Mouse (Mus musculus): ENCODE data around the gene Olfr353.

The Olfr353 gene

DNA sequence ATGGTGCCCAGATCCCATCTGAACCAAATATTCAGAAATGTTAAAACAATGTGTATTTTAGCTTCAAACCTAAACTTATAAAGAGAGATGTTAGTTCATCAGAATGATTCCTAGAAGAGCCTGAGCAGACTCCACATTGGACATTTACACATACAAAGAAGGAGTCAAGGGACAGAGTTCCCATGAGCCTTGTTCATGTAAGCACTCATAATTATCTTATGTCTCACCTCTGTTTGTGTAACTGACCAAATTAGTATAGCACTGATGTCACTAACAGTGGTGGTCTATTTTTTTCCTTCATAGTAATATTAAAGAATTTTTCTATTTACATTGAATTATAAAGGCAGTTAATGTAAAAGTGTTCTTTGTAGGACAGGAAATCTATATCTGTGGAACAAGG is at the start of gene Olfr353:
Gene Olfr353, minus strand, starts transcription at position 101 of the 400 bp plus-strand sequence.
- no peak for TF ChIP-seq GATA4 (IDR thresholded peaks at IDR 0.05; ENCODE audit: insufficient replicate concordance, low read length)

DNA sequence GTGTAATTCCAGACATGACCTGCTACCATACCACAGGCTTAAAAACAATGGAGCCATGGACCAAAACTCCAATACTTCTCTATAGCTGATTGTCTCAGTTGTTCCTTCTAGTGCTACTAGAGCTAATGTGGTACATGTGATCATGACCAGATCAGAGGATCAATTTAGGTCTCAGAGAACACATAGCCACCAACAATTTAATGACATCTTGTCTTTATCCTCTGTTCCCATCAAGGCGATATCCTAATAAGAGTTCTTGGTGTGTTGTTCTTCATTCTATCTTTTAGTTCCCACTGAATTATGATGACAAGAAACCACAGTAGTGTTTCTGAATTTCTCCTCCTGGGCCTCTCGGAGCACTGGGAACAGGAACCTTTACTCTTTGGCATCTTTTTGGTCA is 44.1 kb upstream of the Olfr353 start, which contains the start of gene Olfr356:
Gene Olfr356, plus strand, starts transcription at position 301 of the 400 bp plus-strand sequence.
- no peak for TF ChIP-seq GATA4 (IDR thresholded peaks at IDR 0.05; ENCODE audit: insufficient replicate concordance, low read length)

DNA sequence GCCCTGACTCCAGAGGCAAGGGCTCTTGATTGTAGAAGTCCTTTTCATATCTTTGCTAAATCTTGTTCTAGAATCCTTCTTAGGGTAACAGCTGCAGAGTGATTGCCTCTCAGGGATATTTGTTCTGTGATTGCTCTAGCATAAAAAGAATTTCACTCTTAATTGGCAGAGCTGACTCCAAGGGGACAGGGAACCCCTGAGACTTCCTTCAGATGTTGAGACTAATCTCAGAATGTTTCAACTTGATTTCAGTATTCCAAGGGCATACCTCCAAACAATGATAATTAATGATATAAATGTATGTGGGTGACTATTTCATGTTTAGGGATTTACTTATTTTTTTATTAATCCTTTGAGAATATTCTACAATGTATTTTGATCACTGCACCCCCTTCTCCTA is 36.1 kb upstream of the Olfr353 start, which contains the start of gene Olfr355:
Gene Olfr355, minus strand, starts transcription at position 101 of the 400 bp plus-strand sequence.
- TF ChIP-seq GATA4 (IDR thresholded peaks at IDR 0.05; ENCODE audit: insufficient replicate concordance, low read length) = no peak

GRCm38 (mm10) chr2:36905380-36905779 is 12.6 kb upstream of the Olfr353 start, which contains the start of gene Olfr354:
Olfr354 (plus strand) TSS chr2:36905680.
- no peak for TF ChIP-seq GATA4 (IDR thresholded peaks at IDR 0.05; ENCODE audit: insufficient replicate concordance, low read length)

- TF ChIP-seq GATA4 (IDR thresholded peaks at IDR 0.05; ENCODE audit: insufficient replicate concordance, low read length) = no peak
These were observed 4.4 kb upstream of the Olfr353 start for GRCm38 (mm10) chr2:36897114-36897513.

- no peak for TF ChIP-seq GATA4 (IDR thresholded peaks at IDR 0.05; ENCODE audit: insufficient replicate concordance, low read length)
These were observed 24.6 kb downstream of the Olfr353 start, which contains the start of gene Olfr352 for GRCm38 (mm10) chr2:36868160-36868559. Olfr352 (plus strand) TSS chr2:36868460.

GRCm38 (mm10) chr2:36862560-36862959 is 30.2 kb downstream of the Olfr353 start, which contains the start of gene Olfr351:
Olfr351 (minus strand) TSS chr2:36862660.
- no peak for TF ChIP-seq GATA4 (IDR thresholded peaks at IDR 0.05; ENCODE audit: insufficient replicate concordance, low read length)

DNA sequence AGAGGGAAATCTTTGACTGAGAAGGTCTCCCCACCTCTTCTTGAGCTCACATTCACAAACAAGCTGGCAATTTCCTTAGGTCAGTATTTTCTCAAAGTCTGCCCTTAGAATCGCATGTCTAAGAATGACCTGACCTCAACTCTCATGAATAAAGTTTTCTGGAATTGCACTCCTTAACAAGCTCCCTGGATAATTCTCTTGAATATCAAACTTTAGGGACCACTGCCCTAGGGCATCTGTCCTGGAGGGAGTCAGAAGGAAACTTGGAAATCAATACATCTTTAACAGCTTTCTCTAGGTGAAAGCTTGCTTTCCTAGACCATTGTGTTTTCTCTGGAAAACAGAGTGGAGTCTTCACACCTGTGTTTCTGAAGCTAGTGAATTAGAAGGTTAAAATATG is 46.7 kb downstream of the Olfr353 start, which contains the start of gene Olfr350:
Gene Olfr350, plus strand, starts transcription at position 301 of the 400 bp plus-strand sequence.
- no peak for TF ChIP-seq GATA4 (IDR thresholded peaks at IDR 0.05; ENCODE audit: insufficient replicate concordance, low read length)
